Mouse (Mus musculus): Measurements from ENCODE around the gene Inppl1.

GRCm38 (mm10) chr7:101833352-101833751 is 4.7 kb downstream of the Inppl1 start:
- no peak for TF ChIP-seq CTCF (IDR thresholded peaks at IDR 0.05; ENCODE audit: low read depth, low read length)
- no peak for TF ChIP-seq TAL1 (conservative IDR thresholded peaks at IDR 0.05; ENCODE audit: low read depth, low read length)

Measured in G1E (cell line).